Mouse (Mus musculus): ENCODE data around the gene Pnpla6.

DNA sequence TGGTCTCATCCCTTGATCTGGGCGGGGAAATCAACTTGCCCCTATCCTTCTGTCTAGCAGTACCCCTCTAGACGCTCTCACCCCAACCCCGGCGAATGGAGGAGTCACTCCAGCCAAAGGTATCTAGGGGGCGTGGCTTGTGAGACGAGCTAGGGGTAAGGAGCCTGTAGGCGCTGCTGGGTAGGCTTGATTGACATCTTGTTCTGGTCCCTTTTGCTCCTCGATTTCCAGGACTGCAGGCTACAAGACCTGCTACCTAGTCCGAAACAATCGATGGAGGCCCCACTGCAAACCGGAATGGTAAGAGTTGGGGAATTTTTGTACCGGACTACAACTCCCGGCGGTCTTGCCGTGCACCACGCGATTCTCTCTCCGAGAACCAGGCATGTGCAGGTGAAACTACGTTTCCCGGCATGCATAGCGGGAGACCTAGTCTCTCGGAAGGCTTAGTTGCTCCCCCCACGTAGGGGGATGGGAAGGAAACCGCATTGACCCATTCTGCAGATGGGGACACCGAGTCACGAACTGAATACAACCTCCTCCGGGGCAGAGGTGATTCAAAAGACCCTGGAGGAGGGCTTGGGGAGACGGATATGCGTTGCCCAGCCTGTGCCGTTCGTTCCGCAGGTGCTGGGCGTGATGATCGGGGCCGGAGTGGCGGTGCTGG is 1.4 kb downstream of the Pnpla6 start:
- TF ChIP-seq CTCF (IDR thresholded peaks at IDR 0.05; ENCODE audit: low read depth) (no peak), EP300 (IDR thresholded peaks at IDR 0.05; ENCODE audit: low read depth) (no peak)

All from liver, postnatal 0 days (tissue).